Mouse (Mus musculus) midbrain, postnatal 0 days (tissue): ENCODE results near the gene Dclk1. TPM values are rescaled to one million over a fixed set of nuclear protein-coding genes. Genes with fewer than 3 reads are reported as not detected.
A peak's percentile ranks its signal among the peaks of the same experiment; 100 is the strongest.

Source experiments
- ATAC-seq: fragments of 200-750 bp; cut with Nextera tagmentation; 2 replicates; pipeline ENCODE4 v1.8.0; 2017; ENCODE audit warnings: moderate number of reproducible peaks, mild to moderate bottlenecking, moderate TSS enrichment, moderate library complexity; ENCODE audit not compliant: low FRiP score
- DNase-seq: peaks from one replicate; pipeline ENCODE4 v3.0.0-alpha.2; 2015; ENCODE audit warnings: low spot score
- H3K27ac ChIP-seq: fragments of 300-500 bp; sonication (generic); 2 replicates; pipeline ENCODE4 v1.5.1; 2014; ENCODE audit warnings: low read depth, mild to moderate bottlenecking, low read length, mixed read lengths
- H3K27me3 ChIP-seq: fragments of 300-500 bp; sonication (generic); 2 replicates; pipeline ENCODE4 v1.6.1; 2014; ENCODE audit warnings: low read length, control low read depth, mixed read lengths; ENCODE audit not compliant: insufficient read depth
- H3K36me3 ChIP-seq: fragments of 300-500 bp; sonication (generic); 2 replicates; pipeline ENCODE4 v1.6.1; 2014; ENCODE audit warnings: low read length, control low read depth, mixed read lengths; ENCODE audit not compliant: insufficient read depth
- H3K4me1 ChIP-seq: fragments of 300-500 bp; sonication (generic); 2 replicates; pipeline ENCODE4 v1.6.1; 2014; ENCODE audit warnings: mild to moderate bottlenecking, control low read depth, antibody characterized with exemption, low read length, mixed read lengths; ENCODE audit not compliant: insufficient read depth
- H3K4me2 ChIP-seq: fragments of 300-500 bp; sonication (generic); 2 replicates; pipeline ENCODE4 v1.6.1; 2014; ENCODE audit warnings: low read depth, mild to moderate bottlenecking, low read length, mixed read lengths; ENCODE audit not compliant: poor library complexity, severe bottlenecking
- H3K4me3 ChIP-seq: fragments of 300-500 bp; sonication (generic); 2 replicates; pipeline ENCODE4 v1.5.1; 2014; ENCODE audit warnings: low read depth, mild to moderate bottlenecking, low read length, moderate library complexity
- H3K9ac ChIP-seq: fragments of 300-500 bp; sonication (generic); replicated peaks from 2 replicates; pipeline ENCODE4 v1.6.1; 2014; ENCODE audit warnings: mild to moderate bottlenecking, low read length, moderate library complexity, mixed read lengths; ENCODE audit not compliant: poor library complexity, severe bottlenecking
- H3K9me3 ChIP-seq: fragments of 300-500 bp; sonication (generic); 2 replicates; pipeline ENCODE4 v1.6.1; 2016; ENCODE audit warnings: low read length, control low read depth
- CTCF ChIP-seq: IDR thresholded peaks from 2 replicates; pipeline ENCODE4 v1.5.1; 2016; ENCODE audit warnings: antibody characterized with exemption, mild to moderate bottlenecking
- WGBS: fragments of 180-500 bp; shearing (Covaris S2); extraction: QIAGEN DNeasy Blood & Tissue Kit; methylation state at CpG from one replicate; pipeline ENCODE4 v1.1.7; 2014; 5-methylcytosine and 5-hydroxymethylcytosine counted together
- polyA plus RNA-seq: library from polyadenylated mRNA; unstranded; fragments of >200 nt; fragmentation: Nextera tagmentation; extraction: Ambion mirVana; gene quantifications from 2 replicates; pipeline ENCODE4 v1.2.1, GENCODE M21; 2015
- total RNA-seq: library from RNA; depleted of rRNA; stranded (reverse); fragments of >200 nt; gene quantifications from 2 replicates; pipeline ENCODE4 v1.2.3, GENCODE M21; 2014

The Dclk1 gene
- total and polyA plus RNA-seq, 2 experiments from 2014 or later = 219 to 307 TPM

GRCm38 (mm10) chr3:55539400-55539799 lies 297.2 kb downstream of the Dclk1 start:
- Histone ChIP-seq H3K4me3 (no peak overlapping the region), H3K36me3 (no peaks in the 10 kb centered on the region; the same call in 1 of the 2 replicates), H3K27ac (peak overlapping the region; percentile 43; the same call in 1 of the 2 replicates), H3K9ac (no peak overlapping the region), H3K4me2 (no peak overlapping the region), H3K4me1 (0 out of 2 replicates have a peak, but pooled peaks cover 4% of the 10 kb centered on the region), H3K9me3 (no peaks in the 10 kb centered on the region), H3K27me3 (no peaks in the 10 kb centered on the region)
- no peak for TF ChIP-seq CTCF
- ATAC-seq (no peak), DNase-seq (no peak)
- 71% methylated on average over 4 of the region's 4 CpGs for WGBS

GRCm38 (mm10) chr3:55539811-55540293 lies 297.7 kb downstream of the Dclk1 start:
- H3K27me3 ChIP-seq = no peaks in the 10 kb centered on the region

GRCm38 (mm10) chr3:55540406-55541140 lies 298.4 kb downstream of the Dclk1 start:
- ATAC-seq (no peak), DNase-seq (peak; percentile 72)
- Histone ChIP-seq H3K9me3 (no peaks in the 10 kb centered on the region), H3K27ac (no peak overlapping the region), H3K9ac (no peak overlapping the region), H3K4me2 (no peak overlapping the region), H3K4me3 (no peak overlapping the region), H3K27me3 (no peaks in the 10 kb centered on the region), H3K36me3 (no peaks in the 10 kb centered on the region; the same call in 1 of the 2 replicates), H3K4me1 (0 out of 2 replicates have a peak, but pooled peaks cover 4% of the 10 kb centered on the region)
- 88% methylated on average over 6 of the region's 6 CpGs for WGBS
- no peak for TF ChIP-seq CTCF

More at GRCm38 (mm10) chr3:55539811-55540293, 297.7 kb downstream of the Dclk1 start:
- no peak for TF ChIP-seq CTCF
- Histone ChIP-seq H3K27ac (peak overlapping the region; percentile 43; the same call in 1 of the 2 replicates), H3K4me3 (no peak overlapping the region), H3K4me1 (0 out of 2 replicates have a peak, but pooled peaks cover 4% of the 10 kb centered on the region), H3K4me2 (no peak overlapping the region), H3K9ac (no peak overlapping the region), H3K36me3 (no peaks in the 10 kb centered on the region; the same call in 1 of the 2 replicates), H3K9me3 (no peaks in the 10 kb centered on the region)
- ATAC-seq (no peak; the same call in 1 of the 2 replicates), DNase-seq (peak; percentile 87)
- 84% methylated on average over 12 of the region's 12 CpGs for WGBS

- H3K36me3 ChIP-seq = no peaks in the 10 kb centered on the region
- 0 out of 2 replicates have a peak, but pooled peaks cover 4% of the 10 kb centered on the region for H3K4me1 ChIP-seq
- no peak overlapping the region for H3K9ac ChIP-seq
- no peaks in the 10 kb centered on the region for H3K9me3 ChIP-seq
- WGBS = 92% methylated on average over 1 of the region's 1 CpGs
- H3K27ac ChIP-seq = peak overlapping the region; percentile 71
- no peak overlapping the region for H3K4me3 ChIP-seq
- peak; percentile 25 for ATAC-seq
- TF ChIP-seq CTCF = no peak
- DNase-seq = no peak
- H3K4me2 ChIP-seq = peak overlapping the region; percentile 33; the same call in 1 of the 2 replicates
- H3K27me3 ChIP-seq = no peaks in the 10 kb centered on the region
Observed at GRCm38 (mm10) chr3:55541799-55542198, 299.6 kb downstream of the Dclk1 start.

GRCm38 (mm10) chr3:55542310-55542709 lies 300.1 kb downstream of the Dclk1 start:
- no peaks in the 10 kb centered on the region for H3K9me3 ChIP-seq
- H3K4me3 ChIP-seq = peak overlapping the region; percentile 8; the same call in 1 of the 2 replicates
- H3K27ac ChIP-seq = peak overlapping the region; percentile 71
- ATAC-seq (peak; percentile 67), DNase-seq (peak; percentile 89)
- H3K4me2 ChIP-seq = peak overlapping the region; percentile 33
- no peaks in the 10 kb centered on the region for H3K27me3 ChIP-seq
- WGBS = under 1% methylated on average over 8 of the region's 8 CpGs
- H3K4me1 ChIP-seq = 0 out of 2 replicates have a peak, but pooled peaks cover 4% of the 10 kb centered on the region
- H3K36me3 ChIP-seq = no peaks in the 10 kb centered on the region
- TF ChIP-seq CTCF = peak; percentile 76
- 0 out of 2 replicates have a peak overlapping the region, but pooled peaks have one; percentile 51 for H3K9ac ChIP-seq

GRCm38 (mm10) chr3:55542947-55543346 lies 300.8 kb downstream of the Dclk1 start:
- DNase-seq = no peak

More at GRCm38 (mm10) chr3:55542947-55543346, 300.8 kb downstream of the Dclk1 start:
- H3K4me2 ChIP-seq = peak overlapping the region; percentile 33
- H3K4me1 ChIP-seq = 0 out of 2 replicates have a peak, but pooled peaks cover 4% of the 10 kb centered on the region
- no peaks in the 10 kb centered on the region for H3K36me3 ChIP-seq
- WGBS = 62% methylated on average over 16 of the region's 16 CpGs
- ATAC-seq = peak; percentile 15; the same call in 1 of the 2 replicates
- H3K27me3 ChIP-seq = no peaks in the 10 kb centered on the region
- no peaks in the 10 kb centered on the region for H3K9me3 ChIP-seq
- H3K27ac ChIP-seq = peak overlapping the region; percentile 71
- no peak for TF ChIP-seq CTCF
- H3K4me3 ChIP-seq = peak overlapping the region; percentile 8; the same call in 1 of the 2 replicates
- H3K9ac ChIP-seq = peak overlapping the region; percentile 51
